Mouse (Mus musculus): ENCODE measurements at regions not wholly inside any gene's neighbourhood (a gene's known extent, or its start where the extent isn't known, plus 50 kb on each side); places are given as distances from the start of the nearest gene placed in this dataset.
A peak's percentile ranks its signal among the peaks of the same experiment; 100 is the strongest.

GRCm38 (mm10) chr10:116646035-116646434 is 64.7 kb upstream of the Cnot2 start:
- DNase-seq, result no peak

GRCm38 (mm10) chr10:116645631-116646030 is 64.3 kb upstream of the Cnot2 start:
- DNase-seq, result peak; percentile 90

- no peak for DNase-seq
Observed at GRCm38 (mm10) chr10:116645108-116645507, 63.8 kb upstream of the Cnot2 start.
